Mouse (Mus musculus) adrenal gland, postnatal 10 days (tissue): ENCODE results near the gene Ccdc148. TPM values are rescaled to one million over a fixed set of nuclear protein-coding genes. Genes with fewer than 3 reads are reported as not detected.

Experiments
- DNase-seq: peaks from one replicate; pipeline ENCODE4 v3.0.0; 2021; ENCODE audit warnings: mixed read lengths
- total RNA-seq, 2 experiments: library from RNA; stranded (reverse); gene quantifications; 2 replicates each; pipeline ENCODE4 v1.2.3; 2021

The Ccdc148 gene
- total RNA-seq, 2 experiments from 2014 or later, result 1.3 to 1.4 TPM

GRCm38 (mm10) chr2:59178960-59179359, 18.5 kb upstream of the Ccdc148 start:
- DNase-seq, result no peak

DNA sequence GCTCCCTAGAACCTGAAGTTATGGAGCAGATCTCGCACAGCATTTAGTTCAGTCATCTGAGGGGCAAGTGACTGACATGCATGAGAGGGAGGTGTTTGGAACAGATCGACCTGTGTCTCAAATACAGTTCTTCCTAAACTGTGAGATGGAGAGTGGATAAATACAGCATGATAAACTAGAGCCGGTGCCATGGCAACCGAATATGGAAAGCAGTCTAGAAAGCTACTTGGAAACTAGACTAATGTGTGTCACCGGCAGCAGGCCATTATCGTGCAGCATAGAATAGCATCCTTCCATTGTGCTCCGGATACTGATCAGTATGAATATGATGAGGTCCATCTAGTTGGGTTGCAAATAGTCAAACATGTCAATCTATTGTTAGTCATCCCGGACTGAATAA, 17.7 kb upstream of the Ccdc148 start:
- DNase-seq, result no peak

DNA sequence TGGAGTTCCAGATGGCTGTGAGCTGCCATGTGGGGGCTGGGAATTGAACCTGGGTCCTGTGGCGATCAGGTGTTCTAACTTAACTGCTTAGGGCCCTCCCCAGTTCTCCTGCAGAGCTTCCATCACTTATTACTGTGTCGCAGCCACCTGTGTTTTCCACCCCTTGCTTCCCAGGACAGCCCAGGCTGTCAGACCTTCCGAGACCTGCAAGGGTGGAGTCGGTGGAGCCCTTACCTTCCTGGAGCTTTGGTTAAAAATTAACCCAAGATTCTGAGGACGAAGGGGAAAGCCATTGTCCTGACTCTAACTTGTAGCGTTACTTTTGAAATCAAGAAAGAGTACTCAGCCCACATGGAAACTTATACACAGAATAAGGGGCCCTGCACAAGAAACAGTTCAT, 15.4 kb upstream of the Ccdc148 start:
- no peak for DNase-seq

DNA sequence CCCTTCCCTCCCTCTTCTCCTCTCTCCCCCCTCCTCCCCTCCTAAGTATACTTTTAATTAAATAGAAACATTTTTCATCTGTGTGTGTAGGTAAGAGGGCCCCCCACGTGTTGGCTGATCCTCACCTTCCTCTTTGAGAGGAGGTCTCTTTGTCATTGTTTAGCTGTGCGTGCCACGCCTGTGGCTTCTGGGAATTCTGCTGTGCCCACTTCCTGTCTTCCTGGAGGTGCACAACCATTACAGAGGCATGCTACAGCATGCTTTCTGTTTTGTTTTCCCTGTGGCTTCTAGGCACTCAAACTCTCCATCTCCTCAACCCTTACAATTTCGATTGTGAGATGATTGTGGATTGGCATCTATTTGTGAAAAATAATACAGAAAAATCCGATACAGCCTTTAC, 11.1 kb upstream of the Ccdc148 start:
- DNase-seq, result no peak

- DNase-seq, result no peak
These were observed 10.1 kb upstream of the Ccdc148 start for GRCm38 (mm10) chr2:59170593-59170992.

- no peak for DNase-seq
These were observed 9.7 kb upstream of the Ccdc148 start for GRCm38 (mm10) chr2:59170208-59170589.

DNA sequence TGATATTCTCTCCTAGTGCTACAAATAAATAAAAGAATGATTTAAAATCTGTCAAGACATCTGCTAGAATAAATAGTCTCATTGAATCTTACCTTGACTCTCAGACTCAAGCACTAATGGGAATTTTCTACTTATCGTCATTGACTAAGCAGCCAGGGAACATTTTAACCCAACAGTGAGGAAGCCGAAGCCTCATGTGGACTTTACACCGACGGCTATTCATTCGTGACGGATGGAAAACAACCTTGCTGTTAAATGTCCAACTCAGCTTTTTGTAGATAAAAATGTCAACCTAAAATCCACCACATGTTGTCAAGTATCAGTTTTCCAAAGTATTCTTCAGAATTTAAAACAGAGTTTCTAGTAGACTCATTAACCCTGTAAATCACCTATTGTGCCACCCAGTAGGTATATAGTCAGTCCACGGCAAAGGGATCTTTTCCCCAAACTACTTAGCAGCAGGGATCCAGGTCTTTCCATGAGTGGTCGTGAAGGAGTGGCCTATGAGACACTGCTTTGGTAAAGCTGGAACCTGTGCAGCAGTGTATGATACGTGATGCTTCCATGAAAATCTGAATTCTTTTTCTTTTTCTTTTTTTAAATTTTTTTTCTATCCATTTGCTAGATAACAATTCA, 9.2 kb upstream of the Ccdc148 start:
- DNase-seq, result no peak

- DNase-seq, result no peak
These were observed 7.3 kb upstream of the Ccdc148 start for GRCm38 (mm10) chr2:59167830-59168229.

GRCm38 (mm10) chr2:59166976-59167375, 6.5 kb upstream of the Ccdc148 start:
- DNase-seq, result no peak

DNA sequence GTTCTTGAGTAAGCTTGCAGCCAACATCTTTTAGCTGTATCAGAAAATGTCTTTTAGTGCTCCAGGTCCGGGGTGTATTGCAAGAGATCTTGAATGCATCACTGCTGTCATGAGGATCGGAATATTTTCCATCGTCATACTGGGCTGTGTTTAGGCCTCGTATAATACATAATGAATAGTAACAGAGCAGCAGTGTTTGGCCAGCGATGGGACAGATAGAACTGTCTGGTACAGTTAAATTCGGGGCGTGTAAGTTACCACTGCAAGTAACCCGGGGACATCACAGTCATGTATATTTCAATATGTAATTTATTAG, 1.8 kb upstream of the Ccdc148 start:
- no peak for DNase-seq

- DNase-seq, result peak; percentile 77
These were observed 1.2 kb upstream of the Ccdc148 start for GRCm38 (mm10) chr2:59161441-59162284.

- DNase-seq, result peak; percentile 55
These were observed 548 bp upstream of the Ccdc148 start for GRCm38 (mm10) chr2:59161021-59161440.

DNA sequence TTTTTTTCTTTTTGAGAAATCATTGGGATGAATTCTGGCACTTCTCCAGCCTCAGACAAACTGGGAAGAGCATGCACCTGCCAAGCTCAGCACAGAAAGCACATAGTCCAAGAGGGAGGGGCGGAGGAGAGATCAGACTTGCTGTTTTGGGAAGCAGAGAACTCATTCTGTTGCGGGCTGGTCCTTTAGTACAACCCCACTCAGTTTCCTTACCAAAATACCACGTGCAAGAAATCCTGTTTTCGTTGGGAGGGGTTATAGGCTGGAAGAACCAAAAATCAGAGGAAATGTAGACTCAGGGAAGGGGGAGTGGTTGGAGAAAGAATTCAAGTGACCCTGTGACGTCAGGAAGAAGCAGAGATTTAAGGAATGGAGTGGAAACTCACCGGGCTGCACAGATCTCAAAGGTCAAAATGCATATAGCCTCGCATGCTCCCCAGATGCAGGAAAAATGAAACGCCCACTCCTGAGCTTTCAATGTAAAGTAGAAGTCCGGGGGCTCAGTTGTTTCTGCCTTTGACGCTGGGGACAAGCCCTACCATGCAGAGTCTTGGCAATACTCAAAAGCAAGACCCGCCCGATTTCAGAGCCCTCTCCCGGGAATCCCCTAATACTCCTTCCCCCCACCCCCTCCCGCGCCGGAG, 400 bp downstream of the Ccdc148 start:
- no peak for DNase-seq

DNA sequence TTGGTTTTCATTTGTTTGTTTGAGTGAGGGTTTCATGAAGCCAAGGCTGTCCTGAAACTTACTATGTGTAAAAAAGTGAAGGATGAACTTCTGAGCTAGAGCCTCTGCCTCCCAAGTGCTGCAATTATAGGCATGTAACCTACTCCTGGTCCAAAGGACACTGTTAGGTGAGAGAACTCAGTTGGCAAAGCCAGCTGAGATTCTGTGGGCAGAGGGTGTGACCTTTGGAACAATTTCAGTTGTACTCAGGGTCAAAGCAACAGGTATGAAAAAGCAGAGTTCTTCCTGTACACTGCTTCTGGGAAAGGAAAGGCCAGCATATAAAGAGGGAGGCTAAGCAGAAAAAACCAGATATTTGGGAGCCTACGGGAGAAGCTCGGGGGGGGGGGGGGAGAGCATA, 2.4 kb downstream of the Ccdc148 start:
- DNase-seq, result no peak

DNA sequence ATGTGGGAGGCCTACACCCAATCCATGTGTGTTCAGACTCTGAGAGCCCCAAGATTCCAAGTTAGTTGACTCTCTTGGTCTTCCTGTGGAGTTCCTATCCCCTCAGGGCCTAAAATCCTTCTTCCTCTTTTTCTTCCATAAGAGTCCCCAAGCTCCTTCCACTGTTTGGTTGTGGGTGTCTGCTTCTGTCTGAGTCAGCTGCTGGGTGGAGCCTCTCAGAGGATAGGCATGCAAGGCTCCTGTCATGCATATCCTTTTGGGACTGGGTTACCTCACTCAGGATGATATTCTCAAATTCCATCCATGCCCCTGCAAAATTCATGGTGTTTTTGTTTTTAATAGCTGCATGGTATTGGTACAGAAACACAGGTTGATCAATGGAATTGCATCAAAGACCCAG, 5.1 kb downstream of the Ccdc148 start:
- DNase-seq, result no peak

GRCm38 (mm10) chr2:59131044-59131443, 29.4 kb downstream of the Ccdc148 start:
- DNase-seq, result no peak

DNA sequence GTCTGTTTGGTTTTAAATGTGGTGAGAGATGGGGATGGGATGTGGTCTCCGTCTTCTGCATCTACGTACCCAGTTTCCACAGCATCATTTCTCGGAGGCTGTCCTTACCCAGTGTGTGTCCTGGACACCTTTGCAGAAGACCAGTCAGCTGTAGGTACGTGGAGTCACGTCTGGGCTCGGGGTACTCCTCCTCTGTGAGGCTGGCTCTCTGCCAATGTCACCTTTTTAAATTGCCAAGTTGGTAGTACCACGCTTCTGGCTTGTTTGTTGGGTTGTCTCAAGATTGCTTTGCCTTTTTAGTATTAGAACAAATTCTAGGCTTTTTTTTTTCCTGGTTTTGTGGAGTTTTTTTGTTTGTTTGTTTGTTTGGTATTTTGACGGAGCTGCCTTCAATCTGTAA, 30.7 kb downstream of the Ccdc148 start:
- no peak for DNase-seq

DNA sequence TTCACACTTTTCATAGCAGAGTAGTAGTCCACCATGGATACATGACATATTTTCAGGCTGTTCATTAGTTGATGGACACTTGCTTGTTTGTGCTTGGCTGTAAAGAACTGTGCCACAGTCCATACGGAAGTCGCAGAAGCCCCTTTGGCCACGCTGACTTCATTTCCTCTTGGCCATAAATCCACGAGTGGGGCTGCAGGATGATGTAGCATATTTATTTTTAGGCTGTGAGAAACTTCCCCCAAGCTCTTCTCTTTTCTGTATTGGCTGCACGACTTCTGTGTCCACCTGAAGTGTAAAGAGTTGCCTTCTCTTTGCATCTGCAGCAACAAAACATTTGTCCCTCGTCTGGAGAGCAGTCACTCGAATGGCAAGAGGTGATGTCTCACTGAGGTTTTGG, 31.5 kb downstream of the Ccdc148 start:
- no peak for DNase-seq

DNA sequence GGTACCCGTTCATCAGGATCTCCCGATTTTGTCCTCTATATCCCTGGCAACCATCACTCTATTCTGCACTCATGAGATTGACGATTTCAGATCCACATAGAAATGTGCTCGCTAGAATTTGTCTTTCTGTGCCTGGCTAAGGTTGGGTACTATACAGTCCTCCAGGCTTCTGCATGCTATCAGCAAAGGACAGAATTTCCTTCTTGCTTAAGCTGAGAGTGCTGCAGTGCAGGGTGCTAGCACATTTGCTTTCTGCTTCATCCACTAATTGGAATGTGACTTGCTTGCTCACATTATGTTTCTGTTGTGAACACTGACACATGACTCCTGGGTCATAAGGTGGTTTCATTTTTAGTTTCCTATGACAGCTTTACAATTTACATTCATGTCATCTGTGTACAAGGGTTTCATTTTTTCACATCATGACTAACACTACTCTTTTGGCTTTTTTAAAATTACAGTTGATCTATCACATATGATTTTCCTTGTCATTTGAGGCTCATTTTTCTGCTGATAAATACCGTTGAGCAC, 104.8 kb downstream of the Ccdc148 start:
- no peak for DNase-seq

DNA sequence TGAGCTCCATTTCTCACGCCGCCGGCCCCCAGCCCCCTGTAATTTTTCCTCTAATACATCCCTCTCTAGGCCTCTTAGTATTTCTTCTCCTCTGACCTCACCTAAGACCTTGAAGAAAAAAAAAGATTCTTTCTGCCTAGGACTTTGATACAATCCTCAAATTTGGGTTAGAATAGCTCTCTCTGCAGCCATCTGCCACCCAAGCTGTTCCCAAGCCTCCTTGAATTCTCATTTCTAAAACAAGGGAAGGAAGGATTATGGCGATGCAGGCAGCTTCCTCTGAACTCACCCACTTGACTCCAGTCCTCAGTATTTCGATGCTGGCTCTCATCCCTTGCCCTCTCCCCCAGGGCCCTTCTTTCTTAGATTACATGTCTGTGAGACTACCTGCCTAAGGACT, 106.1 kb downstream of the Ccdc148 start:
- no peak for DNase-seq

- no peak for DNase-seq
These were observed 106.9 kb downstream of the Ccdc148 start for GRCm38 (mm10) chr2:59053461-59054039.

DNA sequence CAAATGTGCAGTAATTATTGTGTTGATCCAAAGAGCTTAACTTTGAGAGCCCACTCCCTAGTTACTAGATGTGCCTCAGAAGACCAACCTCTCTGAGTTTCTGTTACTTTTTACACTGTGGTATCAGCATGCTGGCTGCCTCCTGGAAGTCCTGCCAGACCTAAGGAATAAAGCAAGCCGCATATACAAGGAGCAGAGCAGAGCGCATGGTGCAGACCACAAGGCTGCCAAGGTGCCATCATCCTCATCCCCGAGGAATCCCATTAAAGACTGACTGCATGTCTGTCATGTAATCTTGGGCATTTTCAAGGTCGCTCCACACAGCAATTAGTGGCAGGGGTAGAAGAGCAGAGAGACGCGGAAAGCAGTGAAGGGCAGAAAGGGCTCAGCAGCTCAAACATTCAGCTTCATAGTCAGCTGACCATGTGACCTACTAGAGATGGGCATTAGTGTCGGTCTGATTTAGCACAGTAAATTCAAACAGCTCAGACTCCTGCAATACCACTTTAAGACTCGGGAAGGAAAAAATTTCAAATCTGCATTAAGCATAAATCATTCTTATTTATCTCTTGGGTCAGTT, 110.1 kb downstream of the Ccdc148 start:
- no peak for DNase-seq

DNA sequence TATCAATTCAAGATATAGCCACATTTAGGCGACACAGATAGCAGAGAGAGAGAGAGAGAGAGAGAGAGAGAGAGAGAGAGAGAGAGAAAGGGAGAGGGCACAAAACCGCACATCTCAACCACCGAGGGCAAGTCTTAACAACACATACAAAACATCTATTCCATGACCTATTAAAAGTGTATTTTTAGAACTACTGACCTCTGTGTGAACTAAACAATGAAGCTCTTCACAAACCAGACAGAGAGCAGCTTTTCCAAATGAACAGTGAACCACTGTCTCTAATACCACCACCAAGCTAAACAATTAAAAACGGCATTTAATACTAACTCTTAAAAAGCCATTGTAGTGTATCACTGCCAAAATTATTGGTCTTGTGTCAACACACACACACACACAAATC, 110.8 kb downstream of the Ccdc148 start:
- DNase-seq, result no peak
